Mouse (Mus musculus) testis, adult 2 months (tissue): Measurements from ENCODE around the gene Wfdc15a.

ENCODE experiments used
- CTCF ChIP-seq: fragments of 200-500 bp; IDR thresholded peaks from 2 replicates; pipeline ENCODE4 v1.5.1; 2012; ENCODE audit warnings: low read depth, mild to moderate bottlenecking, inconsistent platforms, low read length, moderate library complexity; ENCODE audit not compliant: control insufficient read depth, insufficient read depth, insufficient replicate concordance
- POLR2A ChIP-seq: fragments of 200-500 bp; IDR thresholded peaks from 2 replicates; pipeline ENCODE4 v1.6.1; 2012; ENCODE audit warnings: low read depth, mild to moderate bottlenecking, inconsistent platforms, low read length, moderate library complexity; ENCODE audit not compliant: control insufficient read depth

DNA sequence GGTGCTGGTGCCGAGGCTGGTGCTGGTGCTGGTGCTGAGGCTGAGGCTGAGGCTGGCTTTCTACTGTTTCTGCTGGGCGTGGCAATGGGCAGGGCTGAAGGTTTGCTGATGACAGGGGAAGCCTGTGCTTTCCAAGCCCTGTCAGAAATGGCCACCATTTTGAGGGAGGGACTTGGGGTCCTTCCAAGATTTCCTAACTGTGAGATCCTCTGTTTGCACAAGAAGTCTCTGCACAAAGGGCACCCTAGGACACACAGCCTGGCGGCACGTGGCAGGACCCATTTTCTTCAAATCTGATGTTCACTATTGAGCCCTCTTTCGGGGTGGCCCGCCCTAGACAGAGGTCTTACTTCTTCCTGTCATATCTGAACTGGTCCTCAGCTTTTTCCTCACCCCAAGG is 9.4 kb downstream of the Wfdc15a start, which contains the start of gene Wfdc12:
- TF ChIP-seq POLR2A: no peak
- no peak for TF ChIP-seq CTCF
